In genomic region chr4:116491119-116491536, GRCm38 (mm10) we compare ENCODE assay signal across 8 mouse cellular contexts. TPM values are rescaled to one million over a fixed set of nuclear protein-coding genes. Genes with fewer than 3 reads are reported as not detected.
DNase-seq lines count a peak whose midpoint lies in the region; ATAC-seq and TF ChIP-seq lines count a peak whose summit lies in the region.

No protein-coding gene starts in this region.

- peak; percentile 94 for TF ChIP-seq EP300 in lung, postnatal 0 days (IDR thresholded peaks at IDR 0.05)

- 0 out of 2 replicates have a peak overlapping the region, but pooled peaks have one; percentile 12 for H3K27ac ChIP-seq in lung, postnatal 0 days (ENCODE audit: low read length)

- no peak overlapping the region for H3K9ac ChIP-seq in lung, postnatal 0 days (replicated peaks; ENCODE audit: low read depth)

- H3K9me3 ChIP-seq in lung, postnatal 0 days (ENCODE audit: low read length) = peaks cover 4% of the 10 kb centered on the region; the same call in 1 of the 2 replicates

- no peak for TF ChIP-seq CTCF in lung, postnatal 0 days (IDR thresholded peaks at IDR 0.05)

- WGBS in lung, postnatal 0 days = 7% methylated on average over 2 of the region's 2 CpGs

- H3K4me2 ChIP-seq in lung, postnatal 0 days (replicated peaks; ENCODE audit: low read depth, low read length) = no peak overlapping the region

- peak; percentile 57 for DNase-seq in left cerebral cortex, postnatal 4 days
- no peak for DNase-seq in left cerebral cortex, postnatal 25 days (ENCODE audit: low spot score in 2 of 2)
- peak; percentile 9 for DNase-seq in brain, adult 2 months (ENCODE audit: low read depth, low spot score)
- peak; percentile 68 for DNase-seq in heart, postnatal 4 days
- DNase-seq in lung, postnatal 0 days (ENCODE audit: low spot score) = peak; percentile 74
- no peak for DNase-seq in frontal cortex, postnatal 25 days (ENCODE audit: low spot score in 2 of 2)
- DNase-seq in right cerebral cortex, postnatal 25 days = no peak
- DNase-seq in thymus, postnatal 25 days = no peak

- no peaks in the 10 kb centered on the region for H3K27me3 ChIP-seq in lung, postnatal 0 days (replicated peaks; ENCODE audit: insufficient read depth, low read length)

- intact Hi-C loops in left cerebral cortex, postnatal 4 days (cut with DNase I) = no loop called here
- intact Hi-C loops in left cerebral cortex, postnatal 25 days (cut with DNase I) = loop anchor here (10.0 kb wide), 1 partner anchor 286 kb away; no protein-coding TSS in a partner anchor

- no peaks in the 10 kb centered on the region for H3K4me1 ChIP-seq in lung, postnatal 0 days (ENCODE audit: insufficient read depth, low read depth, low read length)

- H3K36me3 ChIP-seq in lung, postnatal 0 days (ENCODE audit: insufficient read depth, low read length) = no peaks in the 10 kb centered on the region

- no peak overlapping the region for H3K4me3 ChIP-seq in lung, postnatal 0 days (ENCODE audit: low read depth, low read length)

- ATAC-seq in lung, postnatal 0 days = peak; percentile 93

RNA-seq across cellular contexts. Expression of gene Ipp, which starts 16.2 kb away (rescaled TPM):
- 10 to 100 TPM; 17.5 TPM for total RNA-seq in left cerebral cortex, postnatal 4 days (2021)
- total RNA-seq in left cerebral cortex, postnatal 25 days (2021) = 10 to 100 TPM; 18.9 to 20.1 TPM
- total RNA-seq in heart, postnatal 4 days (2021) = 10 to 100 TPM; 17.3 to 18.0 TPM
- 6.7 and 7.4 TPM in 2 replicates for polyA plus RNA-seq in lung, postnatal 0 days (2015; fragmentation: Nextera tagmentation; extraction: Ambion mirVana)

RNA-seq across cellular contexts. Expression of gene Mast2, which starts 27.1 kb away (rescaled TPM):
- total RNA-seq in left cerebral cortex, postnatal 4 days (2021) = 100 to 1,000 TPM; 187 to 192 TPM
- total RNA-seq in left cerebral cortex, postnatal 25 days (2021) = 100 to 1,000 TPM; 102 to 104 TPM
- total RNA-seq in heart, postnatal 4 days (2021) = 10 to 100 TPM; 98.2 to 98.4 TPM
- polyA plus RNA-seq in lung, postnatal 0 days (2015; fragmentation: Nextera tagmentation; extraction: Ambion mirVana) = 5.9 and 7.1 TPM in 2 replicates

Comparison
In these comparisons a context has a peak if more than half of its experiments do, and no peak if none do; other contexts are left out.
1. DNase-seq: peak in left cerebral cortex, postnatal 4 days (single experiment), brain, adult 2 months (single experiment), heart, postnatal 4 days (single experiment) and lung, postnatal 0 days (single experiment); none in left cerebral cortex, postnatal 25 days (0 of 2), frontal cortex, postnatal 25 days (0 of 2), right cerebral cortex, postnatal 25 days (single experiment) and thymus, postnatal 25 days (single experiment).